Mouse (Mus musculus): ENCODE data around the gene Mrpl9.

DNA sequence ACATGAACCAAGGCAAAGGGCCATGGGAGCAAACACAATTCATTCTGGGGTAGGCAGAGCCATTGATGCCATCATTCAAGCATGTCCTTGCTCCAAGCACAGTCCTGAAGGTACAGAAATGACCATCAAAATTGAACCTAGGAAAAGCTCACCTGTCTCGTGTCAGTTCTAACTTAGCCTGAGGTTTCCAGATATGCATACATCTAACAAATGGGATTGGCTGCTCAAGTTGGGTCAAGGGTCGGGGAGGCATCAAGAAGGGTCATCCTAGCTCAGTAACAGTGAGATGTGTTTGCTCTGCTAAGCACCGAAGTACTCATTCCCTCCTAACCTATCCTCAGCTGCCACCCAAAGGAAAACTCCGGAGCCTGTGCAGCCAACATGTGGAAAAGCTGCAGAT is 46.3 kb upstream of the Mrpl9 start:
- TF ChIP-seq POLR2A (IDR thresholded peaks at IDR 0.05; ENCODE audit: control insufficient read depth, low read depth, low read length) (no peak), CTCF (IDR thresholded peaks at IDR 0.05; ENCODE audit: control insufficient read depth, insufficient read depth, insufficient replicate concordance, low read depth, low read length) (no peak)

All from testis, adult 2 months (tissue).